Mouse (Mus musculus): ENCODE measurements at regions not wholly inside any gene's neighbourhood (a gene's known extent, or its start where the extent isn't known, plus 50 kb on each side); places are given as distances from the start of the nearest gene placed in this dataset.

- no peak overlapping the region for H3K4me3 ChIP-seq (ENCODE audit: insufficient read depth, low read depth, low read length)
- H3K27ac ChIP-seq (replicated peaks; ENCODE audit: low read depth, low read length), result no peak overlapping the region
- H3K4me1 ChIP-seq (ENCODE audit: control insufficient read depth, insufficient read depth, insufficient read length, low read length), result no peaks in the 10 kb centered on the region
Measured at GRCm38 (mm10) chr6:4427122-4427521, 77.5 kb upstream of the Col1a2 start.

- H3K4me1 ChIP-seq (ENCODE audit: control insufficient read depth, insufficient read depth, insufficient read length, low read length), result no peaks in the 10 kb centered on the region
- no peak overlapping the region for H3K4me3 ChIP-seq (ENCODE audit: insufficient read depth, low read depth, low read length)
- no peak overlapping the region for H3K27ac ChIP-seq (replicated peaks; ENCODE audit: low read depth, low read length)
Measured at GRCm38 (mm10) chr6:4430704-4431310, 73.8 kb upstream of the Col1a2 start.

- no peak overlapping the region for H3K4me3 ChIP-seq (ENCODE audit: insufficient read depth, low read depth, low read length)
- no peaks in the 10 kb centered on the region for H3K4me1 ChIP-seq (ENCODE audit: control insufficient read depth, insufficient read depth, insufficient read length, low read length)
- no peak overlapping the region for H3K27ac ChIP-seq (replicated peaks; ENCODE audit: low read depth, low read length)
Measured at GRCm38 (mm10) chr6:4432192-4432591, 72.4 kb upstream of the Col1a2 start.

GRCm38 (mm10) chr6:4436439-4436838 lies 68.2 kb upstream of the Col1a2 start:
- H3K4me1 ChIP-seq (ENCODE audit: control insufficient read depth, insufficient read depth, insufficient read length, low read length), result no peaks in the 10 kb centered on the region
- H3K27ac ChIP-seq (replicated peaks; ENCODE audit: low read depth, low read length), result no peak overlapping the region
- no peak overlapping the region for H3K4me3 ChIP-seq (ENCODE audit: insufficient read depth, low read depth, low read length)

GRCm38 (mm10) chr6:4436874-4437273 lies 67.7 kb upstream of the Col1a2 start:
- H3K27ac ChIP-seq (replicated peaks; ENCODE audit: low read depth, low read length), result no peak overlapping the region

GRCm38 (mm10) chr6:4441618-4442167 lies 62.9 kb upstream of the Col1a2 start:
- no peaks in the 10 kb centered on the region for H3K4me1 ChIP-seq (ENCODE audit: control insufficient read depth, insufficient read depth, insufficient read length, low read length)
- no peak overlapping the region for H3K27ac ChIP-seq (replicated peaks; ENCODE audit: low read depth, low read length)
- H3K4me3 ChIP-seq (ENCODE audit: insufficient read depth, low read depth, low read length), result no peak overlapping the region

More at GRCm38 (mm10) chr6:4436874-4437273, 67.7 kb upstream of the Col1a2 start:
- Histone ChIP-seq H3K4me3 (ENCODE audit: insufficient read depth, low read depth, low read length) (no peak overlapping the region), H3K4me1 (ENCODE audit: control insufficient read depth, insufficient read depth, insufficient read length, low read length) (no peaks in the 10 kb centered on the region)

- Histone ChIP-seq H3K27ac (replicated peaks; ENCODE audit: low read depth, low read length) (no peak overlapping the region), H3K4me3 (ENCODE audit: insufficient read depth, low read depth, low read length) (no peak overlapping the region), H3K4me1 (ENCODE audit: control insufficient read depth, insufficient read depth, insufficient read length, low read length) (no peaks in the 10 kb centered on the region)
Measured at GRCm38 (mm10) chr6:4445906-4446305, 58.7 kb upstream of the Col1a2 start.

GRCm38 (mm10) chr6:4451227-4451626 lies 53.4 kb upstream of the Col1a2 start:
- Histone ChIP-seq H3K4me3 (ENCODE audit: insufficient read depth, low read depth, low read length) (no peak overlapping the region), H3K4me1 (ENCODE audit: control insufficient read depth, insufficient read depth, insufficient read length, low read length) (no peaks in the 10 kb centered on the region), H3K27ac (replicated peaks; ENCODE audit: low read depth, low read length) (no peak overlapping the region)

All from brown adipose tissue, adult 24 weeks (tissue).